Mouse (Mus musculus) heart, embryonic 16.5 days (tissue): Measurements from ENCODE around the gene Kcna7. TPM values are rescaled to one million over a fixed set of nuclear protein-coding genes. Genes with fewer than 3 reads are reported as not detected.
A peak's percentile ranks its signal among the peaks of the same experiment; 100 is the strongest.

ENCODE experiments used
- ATAC-seq: fragments of 200-750 bp; cut with Nextera tagmentation; replicated peaks from 2 replicates; pipeline ENCODE4 v1.8.0; 2017; ENCODE audit warnings: moderate number of reproducible peaks; ENCODE audit not compliant: insufficient read depth, low FRiP score; ENCODE audit errors: extremely low read depth
- H3K27ac ChIP-seq: fragments of 300-500 bp; sonication (generic); 2 replicates; pipeline ENCODE4 v1.5.1; 2014; ENCODE audit warnings: mild to moderate bottlenecking, low read length, control low read depth, moderate library complexity
- H3K27me3 ChIP-seq: fragments of 300-500 bp; sonication (generic); 2 replicates; pipeline ENCODE4 v1.6.1; 2014; ENCODE audit warnings: low read length, mixed read lengths; ENCODE audit not compliant: control insufficient read depth, insufficient read depth
- H3K36me3 ChIP-seq: fragments of 300-500 bp; sonication (generic); 2 replicates; pipeline ENCODE4 v1.6.1; 2014; ENCODE audit not compliant: control insufficient read depth, insufficient read depth
- H3K4me1 ChIP-seq: fragments of 300-500 bp; sonication (generic); 2 replicates; pipeline ENCODE4 v1.6.1; 2014; ENCODE audit warnings: low read length, mixed read lengths; ENCODE audit not compliant: control insufficient read depth, insufficient read depth
- H3K4me2 ChIP-seq: fragments of 300-500 bp; sonication (generic); 2 replicates; pipeline ENCODE4 v1.6.1; 2014; ENCODE audit warnings: low read depth, mild to moderate bottlenecking, control low read depth, low read length
- H3K4me3 ChIP-seq: fragments of 300-500 bp; sonication (generic); 2 replicates; pipeline ENCODE4 v1.5.1; 2014; ENCODE audit warnings: mild to moderate bottlenecking, control low read depth, low read length
- H3K9ac ChIP-seq: fragments of 300-500 bp; sonication (generic); 2 replicates; pipeline ENCODE4 v1.6.1; 2014; ENCODE audit warnings: low read length, control low read depth
- H3K9me3 ChIP-seq: fragments of 300-500 bp; sonication (generic); replicated peaks from 2 replicates; pipeline ENCODE4 v1.6.1; 2016; ENCODE audit warnings: low read length; ENCODE audit not compliant: control insufficient read depth
- WGBS: fragments of 180-500 bp; shearing (Covaris S2); extraction: QIAGEN DNeasy Blood & Tissue Kit; methylation state at CpG from one replicate; pipeline ENCODE4 v1.1.7; 2014; 5-methylcytosine and 5-hydroxymethylcytosine counted together
- polyA plus RNA-seq: library from polyadenylated mRNA; unstranded; fragments of >200 nt; fragmentation: Nextera tagmentation; extraction: Ambion mirVana; gene quantifications from 2 replicates; pipeline ENCODE4 v1.2.1, GENCODE M21; 2015

Kcna7 gene
- polyA plus RNA-seq, 1 experiment from 2014 or later, result 0.25 TPM

DNA sequence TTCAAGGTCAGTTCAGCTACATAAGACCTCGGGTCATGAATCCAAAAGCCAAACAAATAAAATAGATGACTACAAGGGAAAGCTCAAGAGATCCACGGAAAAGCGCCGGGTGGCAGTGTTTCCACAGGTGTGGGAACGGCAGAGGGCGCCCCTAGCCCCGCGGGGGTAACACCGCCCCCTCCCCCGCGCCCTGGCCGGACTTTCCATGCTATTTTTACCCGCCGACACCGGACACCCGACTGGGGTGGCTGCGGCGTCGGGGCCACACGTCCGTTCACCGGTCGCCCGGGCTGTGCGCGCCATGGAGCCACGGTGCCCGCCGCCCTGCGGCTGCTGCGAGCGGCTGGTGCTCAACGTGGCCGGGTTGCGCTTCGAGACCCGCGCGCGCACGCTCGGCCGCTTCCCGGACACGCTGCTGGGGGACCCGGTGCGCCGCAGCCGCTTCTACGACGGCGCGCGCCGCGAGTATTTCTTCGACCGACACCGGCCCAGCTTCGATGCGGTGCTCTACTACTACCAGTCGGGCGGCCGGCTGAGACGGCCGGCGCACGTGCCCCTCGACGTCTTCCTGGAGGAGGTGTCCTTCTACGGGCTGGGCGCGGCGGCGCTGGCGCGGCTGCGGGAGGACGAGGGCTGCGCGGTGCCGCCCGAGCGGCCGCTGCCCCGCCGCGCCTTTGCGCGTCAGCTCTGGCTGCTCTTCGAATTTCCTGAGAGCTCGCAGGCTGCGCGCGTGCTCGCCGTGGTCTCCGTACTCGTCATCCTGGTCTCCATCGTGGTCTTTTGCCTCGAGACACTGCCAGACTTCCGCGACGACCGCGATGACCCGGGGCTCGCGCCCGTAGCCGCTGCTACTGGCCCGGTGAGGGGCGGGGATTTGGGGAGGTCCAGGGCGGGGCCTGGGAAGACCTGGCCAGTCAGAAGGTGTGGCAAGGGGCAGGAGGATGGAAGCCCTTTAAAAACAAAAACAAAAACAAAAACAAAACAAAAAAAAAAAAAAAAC is 1.0 kb downstream of the Kcna7 start:
- H3K36me3 ChIP-seq, result no peaks in the 10 kb centered on the region
- ATAC-seq, result peak; percentile 35; the same call in 1 of the 2 replicates
- H3K4me1 ChIP-seq, result peaks cover 11% of the 10 kb centered on the region
- peak overlapping the region; percentile 77 for H3K4me2 ChIP-seq
- no peaks in the 10 kb centered on the region for H3K9me3 ChIP-seq
- H3K4me3 ChIP-seq, result peak overlapping the region; percentile 56
- H3K27me3 ChIP-seq, result peaks cover 60% of the 10 kb centered on the region
- no peak overlapping the region for H3K27ac ChIP-seq
- 1% methylated on average over 113 of the region's 114 CpGs for whole genome bisulfite sequencing
- peak overlapping the region; percentile 51 for H3K9ac ChIP-seq

DNA sequence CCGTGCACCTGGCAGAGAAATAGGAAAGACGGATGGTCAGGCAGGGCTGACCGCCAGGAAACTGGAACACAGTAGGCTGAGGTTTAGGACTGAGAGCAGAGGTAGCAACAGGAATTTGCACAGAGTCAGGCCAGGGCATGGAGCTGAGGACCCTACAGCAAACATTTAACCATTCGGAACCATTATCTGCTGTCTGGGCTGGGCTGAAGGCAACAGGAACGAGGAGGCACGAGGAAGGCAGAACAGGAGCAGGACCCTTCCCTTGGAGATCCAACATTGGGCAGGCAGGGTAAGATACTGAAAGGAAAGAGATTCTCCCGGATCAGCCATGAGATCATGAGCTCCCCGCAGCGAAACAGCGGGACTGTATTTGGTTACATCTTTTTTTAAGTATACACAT is 2.4 kb downstream of the Kcna7 start:
- Histone ChIP-seq H3K4me2 (no peak overlapping the region), H3K36me3 (no peaks in the 10 kb centered on the region), H3K27ac (no peak overlapping the region), H3K4me1 (peaks cover 11% of the 10 kb centered on the region), H3K4me3 (no peak overlapping the region), H3K9ac (no peak overlapping the region), H3K27me3 (peaks cover 71% of the 10 kb centered on the region), H3K9me3 (no peaks in the 10 kb centered on the region)
- no peak for ATAC-seq
- WGBS, result 75% methylated on average over 10 of the region's 10 CpGs

- whole genome bisulfite sequencing, result 66% methylated on average over 7 of the region's 7 CpGs
- Histone ChIP-seq H3K9me3 (no peaks in the 10 kb centered on the region), H3K9ac (no peak overlapping the region), H3K4me3 (no peak overlapping the region), H3K4me1 (peaks cover 15% of the 10 kb centered on the region), H3K27ac (no peak overlapping the region), H3K27me3 (peaks cover 76% of the 10 kb centered on the region), H3K36me3 (no peaks in the 10 kb centered on the region), H3K4me2 (no peak overlapping the region)
- ATAC-seq, result no peak
Measured at GRCm38 (mm10) chr7:45408351-45408750, 2.9 kb downstream of the Kcna7 start.

GRCm38 (mm10) chr7:45408949-45409348 is 3.5 kb downstream of the Kcna7 start:
- peaks cover 16% of the 10 kb centered on the region for H3K4me1 ChIP-seq
- H3K27me3 ChIP-seq, result peaks cover 78% of the 10 kb centered on the region
- H3K36me3 ChIP-seq, result no peaks in the 10 kb centered on the region
- H3K4me3 ChIP-seq, result no peak overlapping the region
- no peak overlapping the region for H3K27ac ChIP-seq
- no peak overlapping the region for H3K9ac ChIP-seq
- WGBS, result 88% methylated on average over 17 of the region's 17 CpGs
- H3K9me3 ChIP-seq, result no peaks in the 10 kb centered on the region
- H3K4me2 ChIP-seq, result no peak overlapping the region
- no peak for ATAC-seq

DNA sequence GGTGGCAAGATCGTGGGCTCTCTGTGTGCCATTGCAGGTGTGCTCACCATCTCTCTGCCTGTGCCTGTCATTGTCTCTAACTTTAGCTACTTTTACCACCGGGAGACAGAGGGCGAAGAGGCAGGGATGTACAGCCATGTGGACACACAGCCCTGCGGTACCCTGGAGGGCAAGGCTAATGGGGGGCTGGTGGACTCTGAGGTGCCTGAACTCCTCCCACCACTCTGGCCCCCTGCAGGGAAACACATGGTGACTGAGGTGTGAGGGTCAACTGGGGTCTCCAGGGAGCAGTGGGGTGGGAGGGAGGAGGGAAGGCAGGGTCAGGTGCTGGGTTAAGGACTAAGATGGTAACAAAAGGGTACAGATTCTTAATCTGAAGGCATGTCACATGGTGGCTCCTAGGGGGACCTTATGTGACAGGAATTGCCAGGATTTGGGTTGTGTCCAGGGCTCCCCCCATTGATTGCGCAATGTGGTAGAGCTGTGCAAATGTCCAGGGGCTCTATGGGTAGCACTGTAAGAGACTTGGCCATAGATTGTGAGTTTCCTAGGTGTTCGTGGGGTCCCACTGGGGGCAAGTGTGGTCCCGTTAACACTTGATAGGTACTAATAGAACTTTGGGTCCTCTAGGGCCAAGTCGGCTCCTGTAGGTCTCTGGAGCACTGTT is 4.2 kb downstream of the Kcna7 start:
- no peak overlapping the region for H3K4me2 ChIP-seq
- H3K27ac ChIP-seq, result no peak overlapping the region
- no peaks in the 10 kb centered on the region for H3K36me3 ChIP-seq
- no peak overlapping the region for H3K4me3 ChIP-seq
- H3K4me1 ChIP-seq, result peaks cover 21% of the 10 kb centered on the region
- 89% methylated on average over 8 of the region's 8 CpGs for WGBS
- H3K27me3 ChIP-seq, result peaks cover 84% of the 10 kb centered on the region
- no peak overlapping the region for H3K9ac ChIP-seq
- H3K9me3 ChIP-seq, result no peaks in the 10 kb centered on the region
- ATAC-seq, result no peak

GRCm38 (mm10) chr7:45412421-45412820 is 7.0 kb downstream of the Kcna7 start:
- Histone ChIP-seq H3K27ac (no peak overlapping the region), H3K36me3 (no peaks in the 10 kb centered on the region), H3K27me3 (peaks cover 91% of the 10 kb centered on the region), H3K4me1 (peaks cover 12% of the 10 kb centered on the region), H3K9ac (no peak overlapping the region), H3K4me3 (no peak overlapping the region), H3K9me3 (no peaks in the 10 kb centered on the region), H3K4me2 (no peak overlapping the region)
- ATAC-seq, result no peak
- 54% methylated on average over 2 of the region's 2 CpGs for WGBS

GRCm38 (mm10) chr7:45413113-45413863 is 7.8 kb downstream of the Kcna7 start, which contains the start of gene Ntf5:
Gene Ntf5, plus strand, starts transcription at chr7:45413695.
- WGBS, result 2% methylated on average over 43 of the region's 45 CpGs
- Histone ChIP-seq H3K4me2 (peak within 1 kb of the TSS; percentile 83), H3K9ac (peak within 1 kb of the TSS; percentile 70)

GRCm38 (mm10) chr7:45413864-45414739 is 8.6 kb downstream of the Kcna7 start:
- no peaks in the 10 kb centered on the region for H3K36me3 ChIP-seq
- no peak overlapping the region for H3K27ac ChIP-seq
- no peaks in the 10 kb centered on the region for H3K9me3 ChIP-seq
- H3K4me1 ChIP-seq, result peaks cover 12% of the 10 kb centered on the region
- under 1% methylated on average over 27 of the region's 27 CpGs for WGBS
- H3K4me2 ChIP-seq, result peak overlapping the region; percentile 83
- peaks cover 90% of the 10 kb centered on the region for H3K27me3 ChIP-seq
- no peak; the same call in 1 of the 2 replicates for ATAC-seq
- H3K9ac ChIP-seq, result peak overlapping the region; percentile 70
- peak overlapping the region; percentile 59 for H3K4me3 ChIP-seq

More at GRCm38 (mm10) chr7:45413113-45413863, 7.8 kb downstream of the Kcna7 start, which contains the start of gene Ntf5:
- Histone ChIP-seq H3K4me1 (peaks cover 12% of the 10 kb centered on the region), H3K27me3 (peaks cover 90% of the 10 kb centered on the region), H3K27ac (0 out of 2 replicates have a peak within 1 kb of the TSS, but pooled peaks have one; percentile 11), H3K9me3 (no peaks in the 10 kb centered on the region), H3K36me3 (no peaks in the 10 kb centered on the region), H3K4me3 (peak within 1 kb of the TSS; percentile 59)
- ATAC-seq, result peak; percentile 45
